Mouse (Mus musculus) liver, postnatal 0 days (tissue): ENCODE results near the gene Zbtb20. TPM values are rescaled to one million over a fixed set of nuclear protein-coding genes. Genes with fewer than 3 reads are reported as not detected.
A peak's percentile ranks its signal among the peaks of the same experiment; 100 is the strongest.

Source experiments
- ATAC-seq: fragments of 200-750 bp; cut with Nextera tagmentation; 2 replicates; pipeline ENCODE4 v1.8.0; 2017; ENCODE audit warnings: mild to moderate bottlenecking, moderate library complexity
- DNase-seq: peaks from one replicate; pipeline ENCODE4 v3.0.0-alpha.2; 2016
- H3K27ac ChIP-seq: fragments of 300-500 bp; sonication (generic); 2 replicates; pipeline ENCODE4 v1.5.1; 2014; ENCODE audit warnings: antibody characterized with exemption, moderate library complexity, mild to moderate bottlenecking, low read depth
- H3K27me3 ChIP-seq: fragments of 300-500 bp; sonication (generic); 2 replicates; pipeline ENCODE4 v1.6.1; 2014; ENCODE audit warnings: low read length, control low read depth, mixed read lengths; ENCODE audit not compliant: insufficient read depth
- H3K36me3 ChIP-seq: fragments of 300-500 bp; sonication (generic); replicated peaks from 2 replicates; pipeline ENCODE4 v1.6.1; 2014; ENCODE audit warnings: mild to moderate bottlenecking, control low read depth, low read length, moderate library complexity, mixed read lengths; ENCODE audit not compliant: insufficient read depth
- H3K4me1 ChIP-seq: fragments of 300-500 bp; sonication (generic); 2 replicates; pipeline ENCODE4 v1.6.1; 2014; ENCODE audit warnings: antibody characterized with exemption, mild to moderate bottlenecking, control low read depth; ENCODE audit not compliant: insufficient read depth
- H3K4me2 ChIP-seq: fragments of 300-500 bp; sonication (generic); 2 replicates; pipeline ENCODE4 v1.6.1; 2014; ENCODE audit warnings: low read depth, mild to moderate bottlenecking, low read length, moderate library complexity, mixed read lengths
- H3K4me3 ChIP-seq: fragments of 300-500 bp; sonication (generic); 2 replicates; pipeline ENCODE4 v1.5.1; 2014; ENCODE audit warnings: low read depth, low read length
- H3K9ac ChIP-seq: fragments of 300-500 bp; sonication (generic); replicated peaks from 2 replicates; pipeline ENCODE4 v1.6.1; 2014; ENCODE audit warnings: mild to moderate bottlenecking, moderate library complexity
- H3K9me3 ChIP-seq: fragments of 300-500 bp; sonication (generic); 2 replicates; pipeline ENCODE4 v1.6.1; 2016; ENCODE audit warnings: mild to moderate bottlenecking, control low read depth, low read length, mixed read lengths
- CTCF ChIP-seq: sonication (generic); IDR thresholded peaks from 2 replicates; pipeline ENCODE4 v1.5.1; 2016; ENCODE audit warnings: antibody characterized with exemption, low read depth
- EP300 ChIP-seq: IDR thresholded peaks from 2 replicates; pipeline ENCODE4 v1.6.1; 2016; ENCODE audit warnings: antibody characterized with exemption, low read depth, mild to moderate bottlenecking
- WGBS: fragments of 180-500 bp; shearing (Covaris S2); extraction: QIAGEN DNeasy Blood & Tissue Kit; methylation state at CpG from one replicate; pipeline ENCODE4 v1.1.7; 2014; ENCODE audit not compliant: insufficient replicate concordance; 5-methylcytosine and 5-hydroxymethylcytosine counted together
- polyA plus RNA-seq: library from polyadenylated mRNA; unstranded; fragments of >200 nt; fragmentation: Nextera tagmentation; extraction: Ambion mirVana; gene quantifications from 2 replicates; pipeline ENCODE4 v1.2.1, GENCODE M21; 2015

Zbtb20 gene
- polyA plus RNA-seq, 1 experiment from 2014 or later = 9.2 TPM

DNA sequence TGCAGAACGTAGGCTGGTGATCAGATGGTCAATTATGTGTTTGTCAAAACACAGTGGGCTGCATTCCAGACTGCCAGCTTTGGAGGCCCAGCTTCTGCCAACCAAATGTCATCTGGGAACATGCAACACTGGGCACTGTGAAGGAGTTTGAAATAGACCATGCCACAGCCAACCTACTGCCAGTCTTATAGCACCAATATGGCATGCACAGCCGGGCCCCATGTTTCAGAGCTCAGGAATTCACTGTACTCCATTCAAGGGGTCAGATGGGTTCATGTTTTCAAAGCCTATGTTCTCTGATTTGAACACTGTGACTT, 591.0 kb downstream of the Zbtb20 start:
- H3K27me3 ChIP-seq = no peaks in the 10 kb centered on the region
- H3K4me3 ChIP-seq = no peak overlapping the region
- no peak overlapping the region for H3K4me2 ChIP-seq
- no peak for DNase-seq
- no peak overlapping the region for H3K27ac ChIP-seq
- no peak for ATAC-seq
- 82% methylated on average over 2 of the region's 2 CpGs for WGBS
- no peaks in the 10 kb centered on the region for H3K36me3 ChIP-seq
- TF ChIP-seq CTCF (no peak), EP300 (no peak)
- no peaks in the 10 kb centered on the region for H3K9me3 ChIP-seq
- no peaks in the 10 kb centered on the region for H3K4me1 ChIP-seq
- H3K9ac ChIP-seq = no peak overlapping the region

DNA sequence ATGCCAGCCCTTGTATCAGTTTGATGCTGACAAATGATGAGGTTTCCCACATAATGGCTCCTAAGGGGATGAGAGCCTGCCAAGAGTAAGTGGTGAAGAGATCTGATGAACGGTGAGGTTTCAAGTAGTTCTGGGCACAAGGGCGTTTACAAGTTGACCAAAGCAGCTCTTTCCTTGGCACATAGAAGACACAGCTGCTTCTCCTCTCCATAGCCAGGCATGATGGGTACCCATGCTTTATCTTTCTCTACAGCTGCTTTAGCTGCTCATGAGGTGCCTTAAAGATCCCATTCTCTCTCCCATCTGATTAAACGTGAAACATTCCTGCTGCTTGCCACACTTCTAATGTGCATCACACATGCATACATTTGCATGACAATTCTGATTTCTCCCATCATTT, 595.4 kb downstream of the Zbtb20 start:
- H3K36me3 ChIP-seq = no peaks in the 10 kb centered on the region
- H3K9me3 ChIP-seq = no peaks in the 10 kb centered on the region
- WGBS = 85% methylated on average over 3 of the region's 3 CpGs
- H3K27me3 ChIP-seq = no peaks in the 10 kb centered on the region
- no peak overlapping the region for H3K9ac ChIP-seq
- ATAC-seq (no peak), DNase-seq (no peak)
- H3K4me1 ChIP-seq = no peaks in the 10 kb centered on the region
- no peak overlapping the region for H3K4me3 ChIP-seq
- TF ChIP-seq CTCF (no peak), EP300 (no peak)
- no peak overlapping the region for H3K4me2 ChIP-seq
- H3K27ac ChIP-seq = no peak overlapping the region

DNA sequence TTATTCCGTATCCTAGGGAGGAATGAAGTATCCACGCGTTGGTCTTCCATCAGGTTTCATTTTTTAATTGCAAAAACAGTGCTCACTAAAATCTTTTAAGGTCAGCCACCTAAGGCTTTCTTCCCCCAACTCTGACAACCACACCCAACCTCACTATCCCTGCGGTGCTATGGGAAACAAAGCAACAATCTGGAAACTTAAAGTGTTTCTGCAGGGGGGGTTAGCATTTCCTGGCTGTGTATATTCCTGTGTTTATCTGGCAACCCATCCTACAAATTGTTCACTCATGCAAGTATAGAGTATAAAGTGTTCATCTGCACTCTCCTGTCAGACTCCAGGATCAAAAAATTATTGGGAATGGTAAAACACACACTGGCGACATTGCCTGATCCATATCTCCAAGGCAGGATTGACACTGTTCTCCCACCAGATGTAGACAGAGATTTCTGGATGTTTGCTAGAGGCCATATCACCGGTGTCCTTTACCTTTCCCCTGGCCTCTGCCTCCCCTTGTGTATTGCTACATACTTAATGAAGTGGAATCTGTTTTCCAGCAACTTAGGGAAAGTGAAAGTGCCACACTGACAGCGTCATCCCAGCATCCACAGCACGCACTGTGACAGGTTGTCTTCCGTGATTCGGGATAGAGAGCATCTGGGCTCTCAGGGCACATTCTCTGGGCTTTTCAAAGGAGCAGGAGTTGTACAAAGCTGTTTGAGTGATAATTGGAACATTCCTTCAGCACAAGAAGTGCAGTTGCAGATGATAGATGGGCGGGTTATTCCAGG, 599.5 kb downstream of the Zbtb20 start:
- H3K36me3 ChIP-seq = no peaks in the 10 kb centered on the region
- H3K4me1 ChIP-seq = no peaks in the 10 kb centered on the region
- no peaks in the 10 kb centered on the region for H3K27me3 ChIP-seq
- no peak overlapping the region for H3K27ac ChIP-seq
- H3K4me3 ChIP-seq = no peak overlapping the region
- no peak overlapping the region for H3K4me2 ChIP-seq
- WGBS = 77% methylated on average over 11 of the region's 11 CpGs
- DNase-seq (no peak), ATAC-seq (peak; percentile 82)
- no peaks in the 10 kb centered on the region for H3K9me3 ChIP-seq
- no peak overlapping the region for H3K9ac ChIP-seq
- TF ChIP-seq CTCF (peak; percentile 29), EP300 (no peak)

DNA sequence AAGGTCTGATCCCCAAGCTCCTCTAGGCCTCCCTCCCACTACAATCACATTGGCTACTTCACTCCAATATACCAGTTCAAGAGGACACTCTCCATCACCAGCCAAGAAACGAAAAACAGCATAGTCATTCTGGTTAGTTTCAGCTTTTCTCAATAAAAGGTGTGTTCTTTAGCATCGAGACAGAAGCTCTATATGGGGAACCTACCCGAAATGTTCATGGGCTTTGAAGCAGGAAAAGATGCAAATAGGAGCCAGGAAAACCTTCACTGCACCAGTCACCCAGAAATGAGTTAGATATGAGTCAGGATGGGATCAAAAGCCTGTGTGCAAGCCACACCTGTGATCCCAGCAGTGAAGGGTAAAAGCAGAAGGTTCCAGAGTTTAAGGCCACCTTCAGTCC, 601.2 kb downstream of the Zbtb20 start:
- no peaks in the 10 kb centered on the region for H3K27me3 ChIP-seq
- ATAC-seq (no peak), DNase-seq (no peak)
- WGBS = 63% methylated on average over 3 of the region's 3 CpGs
- H3K27ac ChIP-seq = no peak overlapping the region
- H3K4me3 ChIP-seq = no peak overlapping the region
- TF ChIP-seq CTCF = no peak
- TF ChIP-seq EP300 = no peak
- H3K9ac ChIP-seq = no peak overlapping the region
- no peak overlapping the region for H3K4me2 ChIP-seq
- no peaks in the 10 kb centered on the region for H3K9me3 ChIP-seq
- H3K36me3 ChIP-seq = no peaks in the 10 kb centered on the region
- no peaks in the 10 kb centered on the region for H3K4me1 ChIP-seq

GRCm38 (mm10) chr16:43478352-43478751, 602.7 kb downstream of the Zbtb20 start:
- DNase-seq = no peak
- ATAC-seq = no peak
- no peak overlapping the region for H3K4me2 ChIP-seq
- no peaks in the 10 kb centered on the region for H3K27me3 ChIP-seq
- H3K4me3 ChIP-seq = no peak overlapping the region
- no peaks in the 10 kb centered on the region for H3K36me3 ChIP-seq
- no peaks in the 10 kb centered on the region for H3K4me1 ChIP-seq
- H3K9ac ChIP-seq = no peak overlapping the region
- WGBS = 87% methylated on average over 1 of the region's 1 CpGs
- TF ChIP-seq EP300 = no peak
- TF ChIP-seq CTCF = no peak
- H3K27ac ChIP-seq = no peak overlapping the region
- H3K9me3 ChIP-seq = no peaks in the 10 kb centered on the region

GRCm38 (mm10) chr16:43480532-43480931, 604.9 kb downstream of the Zbtb20 start:
- H3K4me1 ChIP-seq = no peaks in the 10 kb centered on the region
- no peak for TF ChIP-seq EP300
- no peak for TF ChIP-seq CTCF
- 85% methylated on average over 6 of the region's 6 CpGs for WGBS

More at GRCm38 (mm10) chr16:43480532-43480931, 604.9 kb downstream of the Zbtb20 start:
- H3K9me3 ChIP-seq = no peaks in the 10 kb centered on the region
- DNase-seq (no peak), ATAC-seq (no peak)
- H3K27ac ChIP-seq = no peak overlapping the region
- H3K4me2 ChIP-seq = no peak overlapping the region
- H3K36me3 ChIP-seq = no peaks in the 10 kb centered on the region
- no peak overlapping the region for H3K4me3 ChIP-seq
- H3K27me3 ChIP-seq = no peaks in the 10 kb centered on the region
- H3K9ac ChIP-seq = no peak overlapping the region
